Mouse (Mus musculus): ENCODE measurements around the gene Kif26b. TPM values are rescaled to one million over a fixed set of nuclear protein-coding genes. Genes with fewer than 3 reads are reported as not detected.

Gene Kif26b
- polyA plus RNA-seq, 1 experiment from 2014 or later: 0.44 TPM

DNA sequence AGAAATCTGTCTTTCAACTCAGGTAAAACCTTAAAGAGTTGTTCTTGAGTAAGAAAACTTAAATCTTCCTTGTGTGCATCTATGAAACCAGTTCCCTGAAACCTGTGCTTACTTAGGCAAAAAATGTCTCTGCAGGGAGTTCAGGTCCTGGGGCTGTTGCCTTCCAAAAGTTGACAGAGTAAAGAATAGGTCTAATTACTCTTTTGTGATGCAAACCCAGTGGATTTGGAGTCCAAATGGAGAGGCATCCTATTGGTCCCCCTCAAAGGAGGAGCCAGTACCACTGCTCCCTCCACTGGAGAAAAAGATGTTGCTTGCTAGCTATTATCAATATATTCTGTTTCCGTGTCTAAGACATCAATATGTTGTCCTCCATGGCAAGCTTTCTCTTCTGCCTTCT lies 321.6 kb downstream of the Kif26b start:
- TF ChIP-seq CTCF (IDR thresholded peaks at IDR 0.05) (no peak), EP300 (IDR thresholded peaks at IDR 0.05) (no peak)
- 50% methylated on average over 1 of the region's 1 CpGs for WGBS
- DNase-seq (ENCODE audit: low spot score) (no peak), ATAC-seq (no peak)
- Histone ChIP-seq H3K4me1 (ENCODE audit: insufficient read depth, low read depth, low read length) (no peaks in the 10 kb centered on the region), H3K4me3 (ENCODE audit: low read depth, low read length) (no peak overlapping the region), H3K27me3 (replicated peaks; ENCODE audit: insufficient read depth, low read length) (no peaks in the 10 kb centered on the region), H3K36me3 (ENCODE audit: insufficient read depth, low read length) (no peaks in the 10 kb centered on the region), H3K4me2 (replicated peaks; ENCODE audit: low read depth, low read length) (no peak overlapping the region), H3K9ac (replicated peaks; ENCODE audit: low read depth) (no peak overlapping the region), H3K27ac (ENCODE audit: low read length) (no peak overlapping the region), H3K9me3 (ENCODE audit: low read length) (no peaks in the 10 kb centered on the region)

- Histone ChIP-seq H3K27me3 (replicated peaks; ENCODE audit: insufficient read depth, low read length) (no peaks in the 10 kb centered on the region), H3K9me3 (ENCODE audit: low read length) (no peaks in the 10 kb centered on the region), H3K36me3 (ENCODE audit: insufficient read depth, low read length) (no peaks in the 10 kb centered on the region), H3K9ac (replicated peaks; ENCODE audit: low read depth) (no peak overlapping the region), H3K4me2 (replicated peaks; ENCODE audit: low read depth, low read length) (no peak overlapping the region), H3K4me3 (ENCODE audit: low read depth, low read length) (no peak overlapping the region), H3K27ac (ENCODE audit: low read length) (no peak overlapping the region), H3K4me1 (ENCODE audit: insufficient read depth, low read depth, low read length) (no peaks in the 10 kb centered on the region)
- ATAC-seq (no peak), DNase-seq (ENCODE audit: low spot score) (no peak)
- 81% methylated on average over 4 of the region's 4 CpGs for WGBS
- TF ChIP-seq CTCF (IDR thresholded peaks at IDR 0.05) (no peak), EP300 (IDR thresholded peaks at IDR 0.05) (no peak)
Measured at GRCm38 (mm10) chr1:178854936-178855335, 326.0 kb downstream of the Kif26b start.

DNA sequence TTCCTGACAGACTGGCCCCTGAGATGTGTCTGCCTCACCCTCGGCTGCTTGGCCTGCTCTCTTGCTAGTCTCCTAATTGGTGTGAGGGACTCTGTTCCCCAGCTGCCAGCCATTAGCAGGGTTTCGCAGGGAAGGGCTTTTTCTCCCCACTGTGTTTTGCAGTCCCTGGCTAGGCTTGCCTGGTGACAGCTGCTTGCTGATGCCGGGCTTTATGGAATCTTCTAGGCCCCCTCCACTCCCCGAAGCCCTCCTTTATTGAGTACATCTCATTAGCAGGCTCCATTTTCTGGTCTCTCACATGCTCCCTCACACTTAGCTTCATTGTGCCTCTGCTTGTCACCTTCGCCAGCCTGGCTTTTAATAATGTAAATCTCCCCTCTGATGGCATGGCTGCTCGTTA lies 327.0 kb downstream of the Kif26b start:
- no peak for DNase-seq (ENCODE audit: low spot score)

DNA sequence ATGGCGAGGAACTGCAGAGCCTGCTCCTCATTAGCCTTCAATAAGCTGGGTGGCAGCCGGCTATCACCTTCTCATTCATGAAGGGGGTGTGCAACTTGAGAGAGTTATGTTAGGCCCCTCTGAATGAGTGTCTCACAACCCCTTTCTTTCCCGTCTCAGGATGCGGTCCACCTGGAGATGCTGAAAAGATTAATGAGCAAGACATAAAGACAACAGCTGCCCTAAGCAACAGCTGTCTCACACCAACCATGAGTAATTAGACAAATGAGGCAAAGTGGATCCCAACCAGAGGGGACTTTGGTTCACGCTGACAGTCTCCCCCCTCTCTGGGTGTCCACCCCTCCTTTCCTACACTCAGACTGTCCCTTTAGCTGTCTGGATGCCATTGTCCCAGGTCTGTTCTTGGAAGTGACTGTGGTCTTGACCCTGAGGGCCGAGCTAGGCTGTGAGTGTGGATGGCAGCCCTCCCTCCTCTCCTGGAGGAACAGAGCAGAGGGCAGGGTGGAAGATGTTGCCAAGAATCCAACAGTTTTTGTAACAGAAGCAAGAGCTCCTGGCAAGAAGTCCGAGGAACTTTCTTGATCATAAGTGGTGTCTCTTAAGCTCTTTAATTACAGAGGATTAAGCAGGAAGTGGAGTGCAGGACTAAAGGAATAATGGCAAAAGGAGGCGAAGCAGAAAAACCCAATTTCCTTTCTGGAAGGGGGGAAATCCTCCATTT lies 331.9 kb downstream of the Kif26b start:
- no peak for TF ChIP-seq CTCF (IDR thresholded peaks at IDR 0.05)
- no peak for TF ChIP-seq EP300 (IDR thresholded peaks at IDR 0.05)
- Histone ChIP-seq H3K36me3 (ENCODE audit: insufficient read depth, low read length) (no peaks in the 10 kb centered on the region), H3K27ac (ENCODE audit: low read length) (no peak overlapping the region), H3K27me3 (replicated peaks; ENCODE audit: insufficient read depth, low read length) (no peaks in the 10 kb centered on the region), H3K4me2 (replicated peaks; ENCODE audit: low read depth, low read length) (no peak overlapping the region), H3K4me1 (ENCODE audit: insufficient read depth, low read depth, low read length) (no peaks in the 10 kb centered on the region), H3K4me3 (ENCODE audit: low read depth, low read length) (no peak overlapping the region), H3K9ac (replicated peaks; ENCODE audit: low read depth) (no peak overlapping the region), H3K9me3 (ENCODE audit: low read length) (no peaks in the 10 kb centered on the region)
- WGBS: 59% methylated on average over 8 of the region's 8 CpGs
- no peak for DNase-seq (ENCODE audit: low spot score)
- ATAC-seq: no peak

More for the DNA sequence above, 327.0 kb downstream of the Kif26b start:
- H3K36me3 ChIP-seq (ENCODE audit: insufficient read depth, low read length): no peaks in the 10 kb centered on the region
- no peak overlapping the region for H3K4me3 ChIP-seq (ENCODE audit: low read depth, low read length)
- no peak overlapping the region for H3K27ac ChIP-seq (ENCODE audit: low read length)
- no peaks in the 10 kb centered on the region for H3K4me1 ChIP-seq (ENCODE audit: insufficient read depth, low read depth, low read length)
- ATAC-seq: no peak
- TF ChIP-seq CTCF (IDR thresholded peaks at IDR 0.05) (no peak), EP300 (IDR thresholded peaks at IDR 0.05) (no peak)
- WGBS: 71% methylated on average over 6 of the region's 6 CpGs
- no peak overlapping the region for H3K9ac ChIP-seq (replicated peaks; ENCODE audit: low read depth)
- H3K27me3 ChIP-seq (replicated peaks; ENCODE audit: insufficient read depth, low read length): no peaks in the 10 kb centered on the region
- no peak overlapping the region for H3K4me2 ChIP-seq (replicated peaks; ENCODE audit: low read depth, low read length)
- no peaks in the 10 kb centered on the region for H3K9me3 ChIP-seq (ENCODE audit: low read length)

- Histone ChIP-seq H3K4me2 (replicated peaks; ENCODE audit: low read depth, low read length) (no peak overlapping the region), H3K36me3 (ENCODE audit: insufficient read depth, low read length) (no peaks in the 10 kb centered on the region), H3K4me3 (ENCODE audit: low read depth, low read length) (no peak overlapping the region), H3K9me3 (ENCODE audit: low read length) (no peaks in the 10 kb centered on the region), H3K9ac (replicated peaks; ENCODE audit: low read depth) (no peak overlapping the region), H3K4me1 (ENCODE audit: insufficient read depth, low read depth, low read length) (no peaks in the 10 kb centered on the region), H3K27me3 (replicated peaks; ENCODE audit: insufficient read depth, low read length) (no peaks in the 10 kb centered on the region), H3K27ac (ENCODE audit: low read length) (no peak overlapping the region)
- WGBS: 85% methylated on average over 8 of the region's 8 CpGs
- DNase-seq (ENCODE audit: low spot score): no peak
- ATAC-seq: no peak
- TF ChIP-seq CTCF (IDR thresholded peaks at IDR 0.05) (no peak), EP300 (IDR thresholded peaks at IDR 0.05) (no peak)
Measured at GRCm38 (mm10) chr1:178861392-178861762, 332.5 kb downstream of the Kif26b start.

DNA sequence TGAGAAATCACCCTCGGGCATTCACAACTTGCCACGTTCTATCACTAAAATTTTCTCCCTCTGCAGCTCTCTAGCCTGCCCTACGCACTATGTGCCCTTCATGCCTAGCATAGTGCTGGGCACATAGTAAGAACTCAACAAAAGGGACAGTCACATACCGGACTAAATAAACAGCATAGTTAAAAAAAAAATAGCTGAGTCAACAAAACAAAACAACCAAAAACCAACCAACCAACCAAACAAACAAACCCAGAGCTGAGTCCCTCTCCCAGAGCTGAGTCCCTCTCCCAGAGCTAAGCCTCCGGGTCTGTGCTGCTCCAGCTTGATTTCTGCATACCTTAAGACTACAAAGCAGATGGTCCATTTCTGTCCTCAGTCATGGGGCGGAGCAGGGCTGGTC lies 334.8 kb downstream of the Kif26b start:
- no peaks in the 10 kb centered on the region for H3K9me3 ChIP-seq (ENCODE audit: low read length)
- H3K27me3 ChIP-seq (replicated peaks; ENCODE audit: insufficient read depth, low read length): no peaks in the 10 kb centered on the region
- DNase-seq (ENCODE audit: low spot score) (no peak), ATAC-seq (no peak)
- 82% methylated on average over 6 of the region's 6 CpGs for WGBS
- H3K27ac ChIP-seq (ENCODE audit: low read length): no peak overlapping the region
- no peaks in the 10 kb centered on the region for H3K4me1 ChIP-seq (ENCODE audit: insufficient read depth, low read depth, low read length)
- no peak overlapping the region for H3K9ac ChIP-seq (replicated peaks; ENCODE audit: low read depth)
- TF ChIP-seq CTCF (IDR thresholded peaks at IDR 0.05) (no peak), EP300 (IDR thresholded peaks at IDR 0.05) (no peak)
- H3K4me2 ChIP-seq (replicated peaks; ENCODE audit: low read depth, low read length): no peak overlapping the region
- no peak overlapping the region for H3K4me3 ChIP-seq (ENCODE audit: low read depth, low read length)
- H3K36me3 ChIP-seq (ENCODE audit: insufficient read depth, low read length): no peaks in the 10 kb centered on the region

- Histone ChIP-seq H3K4me2 (replicated peaks; ENCODE audit: low read depth, low read length) (no peak overlapping the region), H3K36me3 (ENCODE audit: insufficient read depth, low read length) (no peaks in the 10 kb centered on the region), H3K9ac (replicated peaks; ENCODE audit: low read depth) (no peak overlapping the region), H3K27ac (ENCODE audit: low read length) (no peak overlapping the region), H3K27me3 (replicated peaks; ENCODE audit: insufficient read depth, low read length) (no peaks in the 10 kb centered on the region), H3K9me3 (ENCODE audit: low read length) (no peaks in the 10 kb centered on the region), H3K4me1 (ENCODE audit: insufficient read depth, low read depth, low read length) (no peaks in the 10 kb centered on the region), H3K4me3 (ENCODE audit: low read depth, low read length) (no peak overlapping the region)
- DNase-seq (ENCODE audit: low spot score) (no peak), ATAC-seq (no peak)
- WGBS: 84% methylated on average over 4 of the region's 4 CpGs
- no peak for TF ChIP-seq EP300 (IDR thresholded peaks at IDR 0.05)
- no peak for TF ChIP-seq CTCF (IDR thresholded peaks at IDR 0.05)
Measured at GRCm38 (mm10) chr1:178864297-178864696, 335.4 kb downstream of the Kif26b start.
